Mouse (Mus musculus): ENCODE data around the gene Otop3.

Otop3 gene

DNA sequence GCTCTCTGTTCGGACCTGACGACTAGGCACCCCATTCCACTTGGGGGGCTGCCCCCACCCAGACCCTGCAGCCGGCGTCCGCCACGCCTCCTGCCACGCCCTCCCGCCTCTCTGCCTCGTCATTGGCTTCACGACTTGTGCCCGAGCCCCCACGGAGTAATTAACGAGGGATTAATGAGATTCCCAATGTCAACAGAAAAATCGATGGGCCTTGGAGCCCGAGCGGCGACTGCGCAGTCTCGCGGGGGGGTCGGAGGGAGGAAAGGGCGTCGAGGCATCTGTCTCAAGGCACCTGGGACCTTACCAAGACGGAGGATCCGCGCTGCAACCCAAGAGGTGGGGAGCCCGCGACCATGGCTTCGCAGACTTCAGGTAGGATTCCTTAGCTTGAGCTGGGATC, at the start of gene Otop3:
Gene Otop3 (plus strand): TSS at position 201 of the 400 bp plus-strand sequence.
- DNase-seq (ENCODE audit: low spot score) = no peak

DNA sequence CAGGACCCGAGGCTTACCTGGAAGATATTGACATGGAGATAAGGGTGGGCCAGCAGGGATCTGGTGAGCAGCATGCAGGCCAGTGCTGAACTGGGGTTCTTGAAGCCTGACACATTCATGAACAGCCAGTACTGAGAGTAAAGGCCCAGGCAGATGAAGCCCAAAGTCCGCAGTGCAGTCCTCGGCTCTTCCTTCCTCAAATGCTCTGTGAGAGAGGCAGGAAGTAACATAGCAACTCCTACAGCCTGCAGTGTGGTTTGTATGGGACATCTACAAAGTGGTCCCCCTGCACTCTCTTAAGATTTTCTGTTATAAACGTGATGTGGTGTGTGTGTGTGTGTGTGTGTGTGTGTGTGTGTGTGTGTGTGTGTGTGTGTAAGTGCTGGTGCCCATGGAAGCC, 49.2 kb upstream of the Otop3 start:
- no peak for DNase-seq (ENCODE audit: low spot score)

DNA sequence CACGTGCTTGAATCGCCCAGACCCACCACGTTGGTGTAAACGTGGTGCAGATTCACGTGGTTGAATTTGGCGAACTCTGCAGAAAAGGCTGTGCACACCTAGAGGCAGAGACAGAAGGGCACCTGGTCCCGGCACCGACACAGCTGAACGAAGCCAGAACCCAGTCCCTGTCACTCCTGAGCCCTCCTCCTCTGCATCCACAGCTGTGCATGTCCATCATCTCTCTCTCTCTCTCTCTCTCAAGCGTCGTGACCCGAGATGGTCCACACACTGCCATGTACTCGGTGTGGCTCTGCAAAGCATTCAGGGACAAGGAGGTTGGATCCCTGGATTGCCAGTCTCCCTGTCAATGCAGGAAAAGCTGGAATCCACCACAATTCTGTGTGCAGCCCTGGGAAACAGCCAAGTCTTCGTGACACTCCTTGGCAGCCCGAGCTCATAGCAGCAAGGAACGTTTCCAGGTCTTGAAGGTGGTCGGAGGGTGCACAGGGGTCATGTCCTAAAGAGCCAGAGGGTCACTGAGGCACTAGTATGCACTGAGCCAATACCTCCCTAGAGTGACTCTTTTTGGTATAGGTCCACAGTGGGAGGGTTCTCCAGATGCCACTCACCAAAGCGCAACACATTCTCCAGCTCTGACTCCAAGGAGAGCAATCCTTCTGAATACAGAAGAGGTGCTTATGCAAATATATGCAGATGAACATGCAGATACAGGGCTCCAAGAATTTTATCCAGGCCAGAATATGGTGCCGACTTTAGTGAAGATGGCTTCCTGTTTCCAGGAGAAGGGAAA, 48.1 kb upstream of the Otop3 start:
- DNase-seq (ENCODE audit: low spot score) = no peak

DNA sequence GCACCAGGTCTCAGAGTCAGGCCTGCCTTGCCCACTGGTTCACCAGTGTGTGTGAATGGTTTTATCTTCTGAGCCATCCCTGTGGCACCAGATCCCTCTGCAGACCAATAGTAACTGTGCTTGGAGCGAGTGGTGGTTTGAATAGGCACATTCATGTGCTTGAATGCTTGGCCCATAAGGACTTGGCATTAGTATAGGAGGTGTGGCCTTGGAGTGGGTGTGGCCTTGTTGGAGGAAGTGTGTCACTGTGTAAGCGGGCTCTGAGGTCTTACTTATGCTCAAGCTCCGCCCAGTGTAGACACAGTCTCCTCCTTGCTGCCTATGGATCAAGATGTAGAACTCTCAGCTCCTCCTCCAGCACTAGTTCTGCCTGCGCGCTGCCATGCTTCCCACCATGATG, 47.1 kb upstream of the Otop3 start:
- no peak for DNase-seq (ENCODE audit: low spot score)

DNA sequence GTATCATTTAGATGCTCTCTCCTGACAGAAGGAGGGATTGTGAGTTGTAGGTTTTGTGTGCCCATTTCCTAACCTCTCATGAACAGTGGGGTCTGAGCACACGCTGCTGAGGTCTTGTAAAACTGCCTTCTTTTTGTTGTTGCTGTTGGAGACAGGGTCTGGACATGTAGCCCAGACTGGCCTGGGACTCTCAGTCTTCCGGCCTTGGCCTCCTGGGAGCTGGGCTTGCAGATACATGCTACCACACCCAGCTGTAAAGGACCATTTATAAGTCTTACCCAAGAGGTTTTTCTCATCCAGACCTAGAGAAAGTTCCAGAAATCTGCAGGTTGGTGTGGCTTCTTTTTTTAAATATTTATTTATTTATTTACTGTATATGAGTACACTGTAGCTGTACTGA, 46.2 kb upstream of the Otop3 start:
- no peak for DNase-seq (ENCODE audit: low spot score)

DNA sequence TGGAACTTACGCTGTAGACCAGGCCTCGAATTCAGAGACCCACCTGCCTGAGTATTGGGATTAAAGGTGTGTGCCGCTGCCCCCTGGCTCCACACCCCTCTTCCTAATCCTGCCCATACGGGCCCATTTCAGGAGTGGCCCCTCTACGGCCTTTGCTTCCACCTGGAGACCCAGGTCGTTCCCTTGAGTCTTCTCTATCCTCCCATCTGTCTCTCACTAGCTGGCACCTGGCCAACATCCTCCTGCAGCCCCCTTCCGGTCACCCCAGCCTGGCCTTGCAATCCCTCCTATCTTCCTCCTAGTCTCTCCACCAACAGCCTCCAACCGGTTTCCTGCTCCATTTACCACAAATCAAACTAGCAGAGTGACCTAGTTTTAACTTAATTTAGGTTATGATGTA, 44.6 kb upstream of the Otop3 start:
- no peak for DNase-seq (ENCODE audit: low spot score)

DNA sequence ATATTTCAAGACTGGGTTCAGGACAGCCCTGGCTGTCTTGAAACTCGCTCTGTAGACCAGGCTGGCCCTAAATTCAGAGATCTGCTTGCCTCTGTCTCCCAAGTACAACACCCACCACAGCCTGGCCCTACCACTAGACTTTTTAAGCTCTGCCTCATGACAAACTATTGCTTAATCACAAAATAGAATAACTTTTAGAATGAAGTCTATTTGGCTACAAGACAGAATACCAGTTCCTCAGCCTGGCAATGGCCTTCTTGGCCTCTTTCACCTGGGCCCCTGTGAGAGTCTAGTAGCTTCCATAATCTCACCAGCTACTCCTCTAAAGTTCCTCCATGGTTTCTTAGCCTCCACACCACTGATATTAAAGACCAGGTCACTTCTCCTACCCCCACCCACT, 44.2 kb upstream of the Otop3 start:
- DNase-seq (ENCODE audit: low spot score) = no peak

DNA sequence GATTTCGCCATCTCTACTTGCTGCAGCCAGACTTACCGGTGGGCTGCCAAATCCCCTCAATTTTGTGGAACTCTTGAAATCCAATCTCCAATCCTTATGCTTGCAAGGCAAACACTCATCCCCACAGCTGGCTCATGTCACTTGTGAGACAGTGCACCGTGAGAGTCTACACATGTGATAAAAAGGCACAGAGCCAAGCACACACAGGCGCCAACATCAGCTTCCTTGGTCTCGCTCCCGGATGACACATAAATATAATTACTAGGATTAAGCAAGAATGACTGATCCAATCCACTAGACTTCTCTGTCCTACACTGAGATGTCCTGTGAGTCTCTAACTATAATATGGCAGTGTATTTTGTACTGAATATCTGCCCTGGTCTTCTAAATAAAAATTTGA, 43.6 kb upstream of the Otop3 start:
- DNase-seq (ENCODE audit: low spot score) = no peak

DNA sequence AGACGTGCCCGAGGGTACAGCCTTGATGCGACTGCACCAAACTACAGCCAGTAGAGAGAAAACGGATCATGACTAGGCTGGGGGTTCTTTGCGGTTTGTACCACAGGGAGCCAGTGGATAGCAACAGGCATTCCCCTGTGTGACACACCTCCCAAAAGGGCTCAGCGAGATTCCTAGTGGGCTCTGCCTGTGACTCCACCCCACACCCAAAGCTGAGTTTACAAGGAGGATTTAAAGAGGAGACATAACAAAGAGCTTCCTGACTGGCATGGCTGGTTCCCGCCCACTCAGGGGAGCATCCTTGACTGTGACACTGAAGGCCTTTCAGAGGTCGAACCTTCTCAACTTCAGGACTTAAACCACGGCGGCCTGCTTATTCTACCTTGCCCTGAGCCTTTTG, 43.0 kb upstream of the Otop3 start:
- no peak for DNase-seq (ENCODE audit: low spot score)

DNA sequence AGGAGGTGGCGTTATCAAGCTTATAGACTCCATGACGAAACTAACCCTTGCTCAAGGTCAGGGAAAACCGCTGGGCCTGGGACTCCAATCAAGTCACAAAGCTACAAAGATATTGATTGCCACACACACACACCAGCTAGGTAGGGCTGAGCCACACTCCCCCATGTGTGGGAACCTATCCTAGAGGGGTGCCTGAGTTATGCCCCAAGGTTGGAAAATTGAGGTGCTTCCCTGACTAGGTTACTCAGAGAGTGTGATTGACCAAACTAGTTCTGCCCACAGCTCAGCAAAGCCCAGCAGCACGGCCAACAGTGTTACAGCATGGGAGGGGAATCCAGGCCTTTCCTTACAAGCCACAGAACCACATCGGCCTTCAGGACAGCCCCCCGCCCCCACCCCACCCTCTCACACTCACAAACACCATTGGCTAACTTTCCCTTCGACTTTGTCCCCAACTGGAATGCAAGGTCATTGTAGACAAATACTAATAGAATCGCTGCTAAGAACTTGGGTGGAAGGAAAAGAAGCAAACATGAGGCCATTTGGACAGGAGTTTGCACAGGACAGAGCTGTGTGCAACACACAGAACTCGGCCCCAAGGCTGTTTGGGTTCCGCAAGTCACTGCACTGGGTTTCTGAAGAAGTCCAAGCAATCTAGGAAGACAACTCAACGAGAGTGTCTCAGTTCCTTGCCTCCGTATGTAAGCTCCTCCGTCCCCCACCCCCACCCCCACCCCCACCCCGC, 41.7 kb upstream of the Otop3 start:
- DNase-seq (ENCODE audit: low spot score) = no peak

DNA sequence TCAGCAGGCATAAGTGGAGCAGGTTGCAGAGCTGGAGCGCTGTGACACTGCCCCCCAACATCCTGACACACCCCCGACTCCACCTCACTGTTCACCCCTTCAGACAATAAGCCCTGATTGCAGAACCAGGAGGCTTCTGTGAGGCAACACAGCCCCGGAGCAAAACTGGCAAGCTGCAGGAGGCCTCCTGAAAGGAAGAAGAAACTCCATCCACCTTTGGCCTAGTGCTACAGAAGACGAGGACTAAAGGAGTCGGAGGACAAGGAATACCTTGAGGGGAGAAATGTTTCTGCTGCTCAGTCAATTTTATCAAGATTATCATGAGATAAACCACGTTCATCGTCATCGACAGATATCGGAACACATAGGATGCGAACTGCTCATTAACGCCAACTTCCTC, 38.6 kb upstream of the Otop3 start:
- no peak for DNase-seq (ENCODE audit: low spot score)

DNA sequence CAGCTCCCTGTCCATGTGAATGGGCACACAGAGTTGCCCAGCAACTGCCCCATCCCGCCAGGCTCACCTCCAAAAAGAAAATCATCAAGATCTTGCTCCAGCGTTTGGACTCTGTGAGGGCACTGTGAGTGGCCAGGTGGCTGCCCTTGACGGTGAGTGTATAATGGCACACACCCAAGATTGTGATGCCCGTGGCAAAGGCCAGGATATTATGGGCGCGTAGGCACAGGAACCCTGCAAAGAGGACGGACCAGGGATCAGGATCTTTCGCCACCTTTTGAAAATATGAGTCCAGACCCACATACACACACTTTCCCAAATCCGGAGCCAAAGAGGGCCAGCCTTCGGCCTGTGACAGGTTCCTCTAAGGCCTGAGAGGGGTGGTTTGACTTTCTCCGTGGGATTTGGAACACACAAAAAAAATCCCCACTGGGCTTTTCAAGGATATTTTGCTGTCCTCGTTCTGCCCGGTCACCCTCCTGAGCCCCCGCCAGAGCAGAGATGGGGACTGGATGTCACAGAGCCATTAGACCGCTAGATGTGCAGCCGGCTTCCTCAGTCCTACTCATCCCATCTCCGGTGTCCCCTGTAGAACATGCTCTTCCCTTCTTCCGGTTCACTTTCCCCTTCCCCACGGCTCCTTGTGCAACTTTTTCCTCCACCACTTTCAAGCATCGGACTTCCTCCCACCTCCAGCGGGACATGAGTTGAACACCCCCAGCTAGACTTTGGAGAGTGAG, 37.9 kb upstream of the Otop3 start:
- DNase-seq (ENCODE audit: low spot score) = no peak

DNA sequence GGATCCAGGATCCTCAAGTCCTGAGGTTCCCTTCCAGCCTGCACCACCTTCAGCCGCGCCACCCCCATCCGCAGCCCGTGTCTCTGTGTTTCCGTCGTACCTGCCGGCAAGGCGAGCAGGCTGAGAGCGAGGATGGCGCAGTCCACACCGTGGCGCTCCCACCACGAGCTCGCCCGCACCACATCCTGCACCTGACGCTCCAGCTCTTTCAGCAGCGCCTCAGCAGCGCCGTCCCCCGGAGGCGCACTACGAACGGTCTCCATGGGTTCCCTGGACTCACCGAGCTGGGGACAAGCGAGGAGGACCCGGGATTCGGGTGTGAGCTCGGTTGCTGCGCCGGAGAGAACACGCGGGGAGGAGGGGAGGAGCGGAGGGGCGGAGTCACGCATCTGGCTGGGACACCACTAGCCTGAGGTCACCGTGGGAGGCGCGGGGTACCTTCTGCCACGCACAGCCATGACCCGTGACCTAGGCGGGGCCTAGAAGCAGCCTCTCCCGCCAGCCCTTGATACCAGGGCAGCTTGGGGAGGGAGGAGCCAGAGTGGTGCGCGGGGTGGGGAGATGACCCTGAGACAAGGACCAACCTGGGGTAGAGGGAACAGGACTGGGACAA, 37.2 kb upstream of the Otop3 start, which contains the start of gene Fads6:
Gene Fads6 (minus strand): TSS at position 450 of the 613 bp plus-strand sequence.
- no peak for DNase-seq (ENCODE audit: low spot score)

DNA sequence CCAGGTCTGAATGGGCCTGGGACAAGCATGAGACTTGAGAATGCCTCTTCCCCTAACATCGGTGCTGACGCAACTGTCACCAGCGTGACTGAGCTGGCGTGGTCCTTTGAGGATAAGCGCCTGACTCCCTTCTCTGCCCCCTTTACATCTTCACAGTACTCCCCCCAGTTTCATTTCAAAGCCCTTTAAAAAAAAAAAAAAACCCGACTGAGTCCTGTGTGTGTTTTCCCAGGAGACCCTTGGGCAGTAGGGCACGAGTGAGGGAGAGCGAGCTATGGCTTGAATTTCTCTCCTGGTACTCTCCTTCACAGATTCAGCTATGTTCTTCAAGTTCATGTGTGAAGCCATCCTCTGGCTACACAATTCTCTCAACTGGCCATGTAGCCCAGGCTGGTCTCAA, 36.4 kb upstream of the Otop3 start:
- no peak for DNase-seq (ENCODE audit: low spot score)

DNA sequence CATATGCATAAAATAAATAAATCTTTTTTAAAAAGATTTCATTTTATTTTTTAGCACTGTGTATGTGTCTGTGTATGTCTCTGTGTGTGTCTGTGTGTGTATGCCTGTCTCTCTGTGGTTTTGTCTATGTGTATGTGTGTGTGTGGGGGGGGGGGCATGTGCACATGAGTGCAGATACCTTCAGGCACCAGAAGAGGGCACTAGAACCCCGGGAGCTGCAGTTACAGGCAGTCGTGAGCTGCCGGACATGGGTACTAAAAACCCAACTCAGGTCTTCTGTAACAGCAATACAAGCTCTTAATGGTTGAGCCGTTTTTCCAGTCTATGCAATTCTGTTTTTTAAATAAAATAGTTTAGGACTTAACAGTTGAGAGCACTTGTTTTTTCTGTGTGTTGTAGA, 33.8 kb upstream of the Otop3 start:
- DNase-seq (ENCODE audit: low spot score) = no peak

DNA sequence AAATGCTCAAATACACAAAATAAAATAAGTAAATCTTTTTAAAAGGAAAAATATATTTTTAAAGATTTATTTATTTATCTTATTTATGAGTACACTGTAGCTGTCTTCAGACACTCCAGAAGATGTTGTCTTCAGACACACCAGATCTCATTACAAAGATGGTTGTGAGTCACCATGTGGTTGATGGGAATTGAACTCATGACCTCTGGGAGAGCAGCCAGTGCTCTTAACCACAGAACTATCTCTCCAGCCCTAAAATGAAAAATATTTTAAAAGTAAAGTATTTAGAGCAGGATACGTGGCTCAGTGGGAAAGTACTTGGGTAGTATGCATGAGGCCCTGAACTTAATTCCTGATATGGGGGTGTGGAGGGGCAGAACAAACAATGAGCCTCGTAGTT, 33.2 kb upstream of the Otop3 start:
- no peak for DNase-seq (ENCODE audit: low spot score)

DNA sequence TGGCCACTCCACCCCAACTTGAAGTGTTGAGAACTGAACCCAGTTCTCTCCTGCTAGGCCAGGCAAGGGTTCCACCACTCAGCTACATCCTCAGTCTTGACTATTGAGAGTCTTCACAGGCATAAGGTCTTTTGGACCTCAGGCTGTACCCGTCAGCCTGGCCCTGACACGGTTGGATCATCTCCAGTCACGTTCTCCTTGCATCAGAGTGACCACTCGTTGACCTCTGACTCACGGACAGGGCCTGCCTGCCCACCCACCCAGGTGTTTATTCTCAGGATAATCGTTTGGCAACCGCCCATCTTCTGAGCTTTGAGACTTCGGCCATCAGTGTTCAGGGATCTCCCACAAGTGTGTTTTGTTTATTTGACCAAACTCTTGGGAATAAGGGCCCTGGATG, 31.4 kb upstream of the Otop3 start:
- no peak for DNase-seq (ENCODE audit: low spot score)

DNA sequence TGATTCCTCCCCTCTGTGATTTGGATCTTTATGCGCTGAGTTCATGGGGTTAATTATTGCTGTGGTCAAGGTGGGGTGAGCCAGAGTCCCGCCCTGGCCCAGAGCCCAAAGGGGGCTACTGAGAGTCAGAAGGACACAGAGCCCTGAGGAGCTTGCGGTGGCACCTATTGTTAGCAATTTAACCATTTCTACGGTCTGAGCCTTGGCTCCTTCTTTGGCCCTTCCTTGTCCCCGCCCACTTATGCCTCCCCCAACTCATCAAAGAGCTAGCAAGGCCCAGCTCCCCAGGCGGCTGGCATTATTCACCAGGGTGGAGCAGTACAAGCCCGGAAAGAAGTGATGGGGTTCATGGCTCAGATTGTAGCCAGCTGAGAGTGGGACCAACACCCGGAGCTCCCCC, 27.7 kb upstream of the Otop3 start, which contains the start of gene Otop2:
Gene Otop2 (plus strand): TSS at position 301 of the 400 bp plus-strand sequence.
- no peak for DNase-seq (ENCODE audit: low spot score)

DNA sequence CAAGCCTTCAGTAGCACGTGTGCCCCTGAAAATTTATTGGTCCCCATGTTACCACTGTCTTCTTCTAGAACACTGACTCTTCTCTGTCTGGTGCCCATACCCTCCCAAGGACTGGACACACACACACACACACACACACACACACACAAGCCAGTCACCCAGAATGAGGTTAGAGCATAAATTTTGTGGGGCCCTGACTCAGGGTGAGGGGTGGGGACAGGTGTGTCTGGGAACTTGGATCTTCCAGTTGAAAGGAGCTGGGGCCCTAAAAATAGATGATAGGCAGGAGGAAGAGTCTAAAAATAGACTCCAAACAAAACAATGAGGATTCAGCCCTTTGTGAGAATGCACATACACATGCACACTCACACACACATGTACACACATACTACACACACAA, 25.8 kb upstream of the Otop3 start:
- no peak for DNase-seq (ENCODE audit: low spot score)

DNA sequence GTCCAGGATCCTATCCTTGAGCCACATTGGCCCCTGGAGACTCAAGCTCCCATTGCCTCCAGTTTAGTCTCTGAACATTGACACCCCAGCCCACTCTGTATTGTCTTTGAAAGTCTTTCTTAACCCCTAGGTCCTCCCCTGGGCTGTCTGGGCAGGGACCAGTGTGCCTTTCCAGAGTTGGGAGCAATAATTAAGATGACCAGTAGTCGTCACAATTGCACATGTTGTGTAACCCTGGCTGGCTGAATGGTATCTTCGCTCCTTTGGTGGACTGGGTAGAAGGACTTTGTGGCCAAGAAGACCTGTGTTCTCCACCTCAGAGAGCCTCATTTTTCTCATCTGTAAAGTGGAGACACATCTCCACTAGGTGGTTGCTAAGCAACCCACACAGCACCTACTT, 20.3 kb upstream of the Otop3 start:
- no peak for DNase-seq (ENCODE audit: low spot score)

DNA sequence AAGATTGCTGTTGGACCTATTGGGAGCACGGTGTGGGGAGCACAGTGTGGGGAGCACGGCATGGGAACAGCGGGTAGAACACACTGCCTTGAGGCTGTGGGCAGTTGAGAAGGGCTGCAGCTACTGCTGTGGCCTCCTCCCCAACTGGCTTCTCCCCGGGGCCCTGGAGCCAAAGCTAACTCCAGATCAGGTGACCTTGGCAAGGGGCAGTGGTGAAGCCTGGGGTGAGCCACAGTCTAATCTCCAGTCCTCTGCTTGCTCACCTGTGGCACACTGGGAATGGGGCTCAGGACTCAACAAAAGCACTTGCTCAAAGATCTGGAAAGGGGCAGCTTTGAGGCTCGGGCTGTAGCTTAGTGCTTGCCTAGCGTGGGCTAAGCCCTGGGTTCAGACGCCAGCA, 17.3 kb upstream of the Otop3 start:
- DNase-seq (ENCODE audit: low spot score) = no peak

DNA sequence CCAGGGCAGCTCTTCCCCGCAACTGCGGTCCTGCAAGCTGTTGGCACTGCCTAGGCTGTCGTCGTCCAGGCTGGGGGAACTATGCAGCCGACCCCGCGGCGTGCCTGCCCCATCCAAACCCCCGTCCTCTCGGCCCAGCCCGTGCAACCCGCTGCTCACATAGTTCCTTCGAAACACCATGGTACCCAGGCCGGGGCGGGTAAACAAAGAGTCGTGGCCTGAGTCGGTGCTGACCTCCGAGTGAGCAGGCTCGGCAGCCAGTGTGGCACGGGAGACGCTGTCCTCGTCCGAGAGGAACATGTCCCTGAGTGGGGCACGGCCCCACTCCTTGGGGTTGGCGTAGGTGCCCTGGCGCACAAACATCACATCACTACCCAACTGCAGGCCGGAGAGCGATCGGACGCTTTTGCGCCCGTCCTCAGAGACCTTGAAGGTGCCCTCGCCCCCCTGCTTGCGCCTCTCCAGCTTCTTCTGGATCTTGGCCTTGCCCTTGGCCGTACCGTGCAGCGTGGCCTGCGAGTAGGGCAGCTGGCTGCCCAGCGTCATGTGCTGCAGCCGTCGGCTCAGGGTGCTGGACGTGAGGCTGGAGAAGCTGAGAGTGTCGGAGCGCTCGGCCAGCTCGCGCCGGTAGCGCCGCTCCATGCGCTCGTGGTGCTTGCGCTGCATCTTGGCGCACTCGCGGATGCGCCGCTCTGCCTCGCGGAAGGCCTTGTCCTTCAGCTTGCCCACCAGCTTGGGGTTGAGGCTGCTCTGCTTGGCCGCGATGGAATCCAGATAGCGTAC, 16.1 kb upstream of the Otop3 start:
- DNase-seq (ENCODE audit: low spot score) = no peak

All from c-Kit-positive CD71-positive TER-119-positive erythroid progenitor cells, embryonic 14.5 days (primary cell).